Mouse (Mus musculus): ENCODE measurements around the gene Safb2. TPM values are rescaled to one million over a fixed set of nuclear protein-coding genes. Genes with fewer than 3 reads are reported as not detected.
A peak's percentile ranks its signal among the peaks of the same experiment; 100 is the strongest.

The Safb2 gene
- total RNA-seq, 2 experiments from 2014 or later: 142 to 174 TPM

DNA sequence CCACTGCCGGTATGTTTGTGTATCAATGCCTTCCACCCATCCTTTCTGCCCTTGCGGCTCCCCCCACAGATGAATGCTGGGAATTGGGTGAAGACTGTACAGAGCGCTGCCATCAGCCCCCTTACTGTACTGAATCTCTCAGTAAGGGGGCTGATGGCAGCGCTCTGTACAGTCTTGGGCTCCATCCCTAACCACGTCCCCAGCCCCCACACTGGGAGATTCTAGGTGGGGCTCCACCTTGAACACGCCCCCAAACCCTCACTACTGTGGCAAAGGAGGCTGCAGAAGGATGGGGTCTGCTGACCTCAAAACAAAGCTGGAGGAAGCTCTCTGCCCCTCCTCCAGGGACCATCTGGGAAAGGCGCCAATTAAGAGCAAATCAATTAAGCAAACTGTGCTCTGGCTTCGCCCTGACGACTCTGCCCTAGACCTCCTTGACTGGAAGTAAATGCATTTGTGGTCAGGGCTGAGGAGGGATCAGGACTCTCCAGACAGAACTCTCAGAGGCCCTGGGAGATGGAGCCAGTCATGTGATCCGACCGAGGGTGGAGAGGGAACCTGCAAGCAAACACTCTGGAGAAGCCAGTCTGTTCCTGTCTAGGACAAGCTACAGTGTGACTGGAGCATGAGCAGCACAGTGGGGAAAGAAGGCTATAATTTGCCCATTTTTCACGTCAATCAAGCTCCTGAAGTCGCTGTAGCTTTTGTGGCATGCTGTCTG, 68.5 kb downstream of the Safb2 start:
- DNase-seq: peak in 1 of 2 experiments; percentile 15

DNA sequence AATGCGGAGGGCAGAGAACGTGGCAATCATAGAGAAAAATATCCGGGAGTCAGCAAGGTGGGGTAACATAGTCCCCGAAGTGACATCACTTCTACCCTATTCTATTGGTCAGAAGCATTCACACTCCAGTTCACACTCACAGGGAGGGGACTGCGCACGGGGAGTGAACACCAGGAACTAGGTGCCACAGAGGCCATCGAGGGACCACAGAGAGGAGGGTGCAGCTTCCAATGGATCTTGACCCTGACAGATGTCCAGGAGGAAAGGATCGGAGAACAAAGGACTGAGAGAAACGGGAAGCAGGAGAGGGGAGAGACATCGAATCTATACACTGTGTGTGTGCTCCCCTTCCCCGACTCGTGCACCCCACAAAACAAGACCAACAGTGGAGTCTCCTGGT, 69.5 kb downstream of the Safb2 start:
- DNase-seq: peak in 1 of 2 experiments; percentile 2

DNA sequence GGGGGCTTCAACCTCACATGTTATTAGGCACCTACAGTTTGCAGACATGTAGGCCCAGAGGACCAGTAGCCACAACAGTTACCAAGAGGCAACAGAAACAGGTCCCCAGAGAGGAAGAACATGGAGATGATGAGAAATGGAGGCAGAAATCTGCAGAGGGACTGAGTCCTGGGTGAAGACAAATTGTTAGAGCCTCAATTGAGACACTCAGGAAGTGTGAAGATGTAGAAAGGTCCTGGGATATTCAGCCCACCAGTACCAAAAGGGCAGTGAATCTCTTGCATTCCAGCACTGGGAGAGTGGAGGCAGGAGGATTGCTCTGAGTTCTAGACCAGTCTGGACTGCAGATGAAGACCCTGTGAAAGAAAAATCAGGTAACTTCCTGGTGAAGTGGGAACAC, 70.1 kb downstream of the Safb2 start:
- peak in 1 of 2 experiments; percentile 0 for DNase-seq

DNA sequence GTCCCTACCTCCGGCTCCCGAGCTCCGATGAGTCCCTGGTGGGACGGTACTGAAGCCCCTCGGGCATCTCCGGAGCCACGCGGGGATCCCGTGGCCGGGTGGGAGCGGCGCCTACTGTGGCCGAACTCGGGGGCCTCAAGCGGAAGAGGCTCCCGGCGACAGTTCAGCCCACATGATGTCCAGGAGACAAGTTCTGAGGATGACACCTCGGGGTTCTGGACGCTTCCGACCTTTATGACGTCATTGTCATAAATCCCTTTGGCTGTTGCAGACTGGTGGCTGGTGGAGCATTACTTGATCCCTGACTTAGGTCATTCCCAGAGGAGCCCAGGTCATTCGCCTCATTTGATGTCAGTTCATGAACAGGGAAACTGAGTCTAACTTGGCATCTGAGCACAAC, 72.1 kb downstream of the Safb2 start, which contains the start of gene Znrf4:
TSS of gene Znrf4 (minus strand) at position 122 of the 400 bp plus-strand sequence.
- DNase-seq: no peak

DNA sequence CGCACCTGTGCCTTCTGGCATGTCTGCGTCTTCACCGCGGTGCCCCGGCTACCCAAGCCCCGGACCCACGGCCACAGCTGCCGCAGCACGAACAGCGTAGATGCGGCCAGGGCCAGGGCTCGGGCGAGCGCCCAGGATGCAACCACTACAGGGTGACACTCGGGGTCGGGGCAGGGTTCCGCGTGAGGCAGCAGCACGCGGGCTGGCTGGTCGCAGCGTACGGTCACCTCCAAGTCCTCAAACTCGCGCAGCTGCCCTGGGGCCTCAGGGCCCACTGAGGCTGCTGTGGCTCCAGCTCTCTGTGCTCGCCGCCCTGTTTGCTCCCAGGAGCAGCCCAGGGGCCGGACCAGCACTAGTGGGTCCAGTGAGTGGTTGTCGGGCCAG, 72.7 kb downstream of the Safb2 start:
- DNase-seq: no peak

DNA sequence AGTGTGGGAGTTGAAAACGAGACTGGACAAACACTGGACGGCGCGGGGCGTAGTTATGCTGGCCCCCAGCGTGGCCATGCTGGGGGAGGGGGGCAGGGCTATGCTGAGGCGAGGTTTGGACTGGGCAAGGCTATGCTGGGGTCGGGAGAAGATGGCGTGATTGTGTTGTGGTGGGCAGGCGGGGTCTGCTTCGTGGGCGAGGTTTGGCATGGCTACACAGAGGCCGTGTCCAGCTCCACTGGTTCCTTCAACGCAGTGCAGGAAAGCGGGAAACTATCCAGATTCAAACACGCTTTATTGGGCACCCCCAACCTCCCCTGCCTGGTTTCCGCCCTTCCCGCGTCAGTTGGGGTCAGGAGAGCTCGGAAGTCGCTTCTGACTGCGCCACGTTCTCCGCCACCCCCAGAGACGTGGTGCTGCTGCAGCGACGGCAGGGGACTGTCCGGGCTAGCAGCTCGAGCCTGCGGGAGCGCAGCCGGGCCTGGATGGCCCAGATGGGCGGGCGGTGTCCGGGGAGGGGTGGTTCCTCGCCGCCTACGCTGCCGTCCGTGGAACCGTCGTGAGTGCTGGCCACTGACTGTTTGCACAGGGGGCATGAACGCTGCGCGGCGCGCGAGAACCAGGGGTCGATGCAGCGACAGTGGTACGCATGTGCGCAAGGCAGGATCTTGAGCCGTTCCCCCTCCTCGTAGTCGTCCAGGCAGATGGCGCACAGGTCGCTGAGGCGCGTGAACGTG, 73.2 kb downstream of the Safb2 start:
- DNase-seq: peak in 1 of 2 experiments; percentile 15

Other genes with a start within 250 kb of the Safb2 start
- gene Ptprs, start 108.1 kb downstream of the Safb2 start, total RNA-seq (2021): 100 to 1,000 TPM; 657 to 686 TPM
- not detected for gene Znrf4, start 72.2 kb downstream of the Safb2 start, total RNA-seq (2021)
- 1 to 10 TPM; 3.3 to 5.4 TPM for gene Gm20219, start 30.2 kb downstream of the Safb2 start, total RNA-seq (2021)
- gene Safb, start 240 bp upstream of the Safb2 start, total RNA-seq (2021): 100 to 1,000 TPM; 178 to 183 TPM
- gene 2410015M20Rik, start 25.2 kb upstream of the Safb2 start, total RNA-seq (2021): 100 to 1,000 TPM; 123 to 131 TPM
- gene Rpl36, start 28.8 kb upstream of the Safb2 start, total RNA-seq (2021): 100 to 1,000 TPM; 358 to 400 TPM
- 10 to 100 TPM; 58.7 to 59.4 TPM for gene Lonp1, start 42.3 kb upstream of the Safb2 start, total RNA-seq (2021)
- under 1 TPM; 0.82 to 0.91 TPM for gene Catsperd, start 43.6 kb upstream of the Safb2 start, total RNA-seq (2021)
- 10 to 100 TPM; 86.7 to 88.3 TPM for gene Ranbp3, start 88.7 kb upstream of the Safb2 start, total RNA-seq (2021)
- 100 to 1,000 TPM; 213 to 221 TPM for gene Ndufa11, start 133.2 kb upstream of the Safb2 start, total RNA-seq (2021)
- 10 to 100 TPM; 10.4 to 14.2 TPM for gene Vmac, start 133.4 kb upstream of the Safb2 start, total RNA-seq (2021)
- 1 to 10 TPM; 2.8 to 3.9 TPM for gene Nrtn, start 172.9 kb upstream of the Safb2 start, total RNA-seq (2021)
- 10 to 100 TPM; 68.6 to 71.1 TPM for gene Dus3l, start 180.2 kb upstream of the Safb2 start, total RNA-seq (2021)
- gene Prr22, start 185.7 kb upstream of the Safb2 start, total RNA-seq (2021): 1 to 10 TPM; 1.4 to 1.5 TPM
- 1 to 10 TPM; 5.0 TPM for gene Rfx2, start 246.4 kb upstream of the Safb2 start, total RNA-seq (2021)

Measured in layer of hippocampus, postnatal 36 days (tissue).